ENCODE assay signal across 8 mouse cellular contexts in genomic region chr2:60802191-60802590, GRCm38 (mm10).
A peak's percentile ranks its signal among the peaks of the same experiment; 100 is the strongest.
DNase-seq lines count a peak whose midpoint lies in the region; ATAC-seq and TF ChIP-seq lines count a peak whose summit lies in the region.

No protein-coding gene starts in this region.

- intact Hi-C loops in left cerebral cortex, postnatal 25 days (cut with DNase I), result loop anchor here (2.0 to 5.0 kb wide), 2 partner anchors 601 to 650 kb away; no protein-coding TSS in a partner anchor

- no peaks in the 10 kb centered on the region for H3K27me3 ChIP-seq in cerebellum, adult 2 months (ENCODE audit: control insufficient read depth, insufficient read depth, low read length)
- no peaks in the 10 kb centered on the region for H3K27me3 ChIP-seq in megakaryocyte, embryonic 14.5 days (replicated peaks)
- peaks cover 92% of the 10 kb centered on the region for H3K27me3 ChIP-seq in forebrain, embryonic 12.5 days
- H3K27me3 ChIP-seq in midbrain, postnatal 0 days (ENCODE audit: insufficient read depth, low read length), result 0 out of 2 replicates have a peak, but pooled peaks cover 3% of the 10 kb centered on the region

- no peak for ATAC-seq in megakaryocyte, adult 5-6 weeks (ENCODE audit: poor library complexity, severe bottlenecking)
- no peak for ATAC-seq in forebrain, embryonic 12.5 days (ENCODE audit: low FRiP score)
- ATAC-seq in midbrain, postnatal 0 days (ENCODE audit: low FRiP score), result peak; percentile 53; the same call in 1 of the 2 replicates

- DNase-seq in cerebellum, adult 2 months, result peak; percentile 22 to 27
- no peak for DNase-seq in cerebellum, adult 11-12 months
- DNase-seq in left cerebral cortex, postnatal 25 days (ENCODE audit: low spot score in 2 of 2), result peak; percentile 28 to 49
- DNase-seq in midbrain, postnatal 0 days (ENCODE audit: low spot score), result peak; percentile 66
- DNase-seq in T-cell, adult 2 months (ENCODE audit: low spot score), result no peak

- no peaks in the 10 kb centered on the region for H3K9me3 ChIP-seq in megakaryocyte, embryonic 14.5 days
- H3K9me3 ChIP-seq in forebrain, embryonic 12.5 days, result no peaks in the 10 kb centered on the region
- H3K9me3 ChIP-seq in midbrain, postnatal 0 days (ENCODE audit: low read length), result no peaks in the 10 kb centered on the region

- H3K4me2 ChIP-seq in forebrain, embryonic 12.5 days, result peak overlapping the region; percentile 11; the same call in 1 of the 2 replicates
- 0 out of 2 replicates have a peak overlapping the region, but pooled peaks have one; percentile 3 for H3K4me2 ChIP-seq in midbrain, postnatal 0 days (ENCODE audit: low read depth, low read length, poor library complexity, severe bottlenecking)

- H3K4me1 ChIP-seq in cerebellum, adult 2 months (ENCODE audit: control insufficient read depth, insufficient read depth, low read length), result no peaks in the 10 kb centered on the region
- peaks cover 31% of the 10 kb centered on the region for H3K4me1 ChIP-seq in megakaryocyte, embryonic 14.5 days
- peaks cover 30% of the 10 kb centered on the region for H3K4me1 ChIP-seq in forebrain, embryonic 12.5 days
- no peaks in the 10 kb centered on the region; the same call in 1 of the 2 replicates for H3K4me1 ChIP-seq in midbrain, postnatal 0 days (ENCODE audit: insufficient read depth, low read length)

- peaks cover 15% of the 10 kb centered on the region for H3K36me3 ChIP-seq in megakaryocyte, embryonic 14.5 days (replicated peaks; ENCODE audit: low read length)
- H3K36me3 ChIP-seq in forebrain, embryonic 12.5 days (replicated peaks), result no peaks in the 10 kb centered on the region
- H3K36me3 ChIP-seq in midbrain, postnatal 0 days (ENCODE audit: insufficient read depth, low read length), result no peaks in the 10 kb centered on the region

- TF ChIP-seq POLR2A in cerebellum, adult 2 months (IDR thresholded peaks at IDR 0.05; ENCODE audit: borderline replicate concordance, insufficient read depth, low read length), result no peak

- WGBS in cerebellum, adult 2 months, result 33% methylated on average over 4 of the region's 4 CpGs
- WGBS in forebrain, embryonic 12.5 days, result 14% methylated on average over 4 of the region's 4 CpGs
- WGBS in midbrain, postnatal 0 days, result 14% methylated on average over 4 of the region's 4 CpGs

- H3K9ac ChIP-seq in forebrain, embryonic 12.5 days, result no peak overlapping the region
- no peak overlapping the region for H3K9ac ChIP-seq in midbrain, postnatal 0 days (replicated peaks; ENCODE audit: low read length, poor library complexity, severe bottlenecking)

- H3K27ac ChIP-seq in cerebellum, adult 2 months (ENCODE audit: insufficient read depth, low read length), result no peak overlapping the region
- no peak overlapping the region for H3K27ac ChIP-seq in forebrain, embryonic 12.5 days
- H3K27ac ChIP-seq in midbrain, postnatal 0 days (ENCODE audit: low read depth, low read length), result no peak overlapping the region

- TF ChIP-seq CTCF in cerebellum, adult 2 months (IDR thresholded peaks at IDR 0.05; ENCODE audit: borderline replicate concordance, insufficient read depth, low read depth, low read length), result peak; percentile 52; the same call in 1 of the 2 replicates
- peak; percentile 77 for TF ChIP-seq CTCF in midbrain, postnatal 0 days (IDR thresholded peaks at IDR 0.05)

- no peak overlapping the region for H3K4me3 ChIP-seq in cerebellum, adult 2 months (replicated peaks; ENCODE audit: insufficient read depth, low read depth, low read length)
- peak overlapping the region; percentile 24 for H3K4me3 ChIP-seq in megakaryocyte, embryonic 14.5 days (replicated peaks)
- H3K4me3 ChIP-seq in forebrain, embryonic 12.5 days (replicated peaks), result no peak overlapping the region
- no peak overlapping the region for H3K4me3 ChIP-seq in midbrain, postnatal 0 days (ENCODE audit: low read depth, low read length)

Comparison
In these comparisons a context has a peak if more than half of its experiments do, and no peak if none do; other contexts are left out.
1. DNase-seq: peak in cerebellum, adult 2 months (2 of 2), left cerebral cortex, postnatal 25 days (2 of 2) and midbrain, postnatal 0 days (single experiment); none in cerebellum, adult 11-12 months (single experiment) and T-cell, adult 2 months (single experiment).